Comparison of ENCODE assay signal across 8 mouse cellular contexts in genomic region chr19:32136888-32137625, GRCm38 (mm10). TPM values are rescaled to one million over a fixed set of nuclear protein-coding genes. Genes with fewer than 3 reads are reported as not detected.
DNase-seq lines count a peak whose midpoint lies in the region; ATAC-seq and TF ChIP-seq lines count a peak whose summit lies in the region.

No protein-coding gene starts in this region.

- ATAC-seq in forebrain, embryonic 12.5 days (ENCODE audit: low FRiP score) = 0 out of 2 replicates have a peak, but pooled peaks have one; percentile 41
- no peak; the same call in 1 of the 2 replicates for ATAC-seq in forebrain, embryonic 11.5 days (replicated peaks; ENCODE audit: low FRiP score)
- peak; percentile 89 for ATAC-seq in heart, embryonic 16.5 days (replicated peaks; ENCODE audit: extremely low read depth, insufficient read depth, low FRiP score)
- ATAC-seq in stomach, postnatal 0 days (ENCODE audit: low FRiP score, low TSS enrichment) = peak; percentile 85

- no peaks in the 10 kb centered on the region for H3K36me3 ChIP-seq in forebrain, embryonic 12.5 days (replicated peaks)
- H3K36me3 ChIP-seq in forebrain, embryonic 11.5 days (ENCODE audit: control insufficient read depth, insufficient read depth, low read length) = no peaks in the 10 kb centered on the region; the same call in 1 of the 2 replicates
- no peaks in the 10 kb centered on the region for H3K36me3 ChIP-seq in heart, embryonic 16.5 days (ENCODE audit: control insufficient read depth, insufficient read depth)
- peaks cover 2% of the 10 kb centered on the region for H3K36me3 ChIP-seq in stomach, postnatal 0 days (ENCODE audit: control insufficient read depth, insufficient read depth, low read length)

- H3K27ac ChIP-seq in forebrain, embryonic 12.5 days = no peak overlapping the region
- H3K27ac ChIP-seq in forebrain, embryonic 11.5 days (ENCODE audit: low read depth, low read length) = no peak overlapping the region
- H3K27ac ChIP-seq in heart, embryonic 16.5 days (ENCODE audit: low read length) = peak overlapping the region; percentile 9; the same call in 1 of the 2 replicates
- H3K27ac ChIP-seq in stomach, postnatal 0 days (replicated peaks) = no peak overlapping the region
- H3K27ac ChIP-seq in cerebellum, adult 2 months (ENCODE audit: insufficient read depth, low read length) = no peak overlapping the region

- no peak for TF ChIP-seq EP300 in stomach, postnatal 0 days (optimal IDR thresholded peaks at IDR 0.05)

- TF ChIP-seq POLR2A in cerebellum, adult 2 months (IDR thresholded peaks at IDR 0.05; ENCODE audit: borderline replicate concordance, insufficient read depth, low read length) = no peak

- no peak overlapping the region for H3K9ac ChIP-seq in forebrain, embryonic 12.5 days
- no peak overlapping the region for H3K9ac ChIP-seq in forebrain, embryonic 11.5 days (ENCODE audit: low read length)
- no peak overlapping the region for H3K9ac ChIP-seq in heart, embryonic 16.5 days (ENCODE audit: low read length)
- H3K9ac ChIP-seq in stomach, postnatal 0 days (ENCODE audit: low read length) = no peak overlapping the region

- no peaks in the 10 kb centered on the region for H3K27me3 ChIP-seq in forebrain, embryonic 12.5 days
- H3K27me3 ChIP-seq in forebrain, embryonic 11.5 days (ENCODE audit: control insufficient read depth, insufficient read depth, low read length) = no peaks in the 10 kb centered on the region
- no peaks in the 10 kb centered on the region for H3K27me3 ChIP-seq in heart, embryonic 16.5 days (ENCODE audit: control insufficient read depth, insufficient read depth, low read length)
- H3K27me3 ChIP-seq in stomach, postnatal 0 days (ENCODE audit: control insufficient read depth, insufficient read depth, low read length) = no peaks in the 10 kb centered on the region
- no peaks in the 10 kb centered on the region for H3K27me3 ChIP-seq in cerebellum, adult 2 months (ENCODE audit: control insufficient read depth, insufficient read depth, low read length)

- H3K9me3 ChIP-seq in forebrain, embryonic 12.5 days = no peaks in the 10 kb centered on the region
- H3K9me3 ChIP-seq in forebrain, embryonic 11.5 days (ENCODE audit: control insufficient read depth, low read length) = no peaks in the 10 kb centered on the region
- H3K9me3 ChIP-seq in heart, embryonic 16.5 days (replicated peaks; ENCODE audit: control insufficient read depth, low read length) = no peaks in the 10 kb centered on the region
- H3K9me3 ChIP-seq in stomach, postnatal 0 days (ENCODE audit: control insufficient read depth, low read length) = no peaks in the 10 kb centered on the region

- no peak for DNase-seq in forebrain, embryonic 11.5 days (ENCODE audit: low spot score)
- DNase-seq in lung, postnatal 4 days = peak; percentile 15 to 36
- DNase-seq in lung, postnatal 25 days (ENCODE audit: low spot score) = no peak
- DNase-seq in stomach, postnatal 0 days (ENCODE audit: low spot score) = peak; percentile 52
- no peak for DNase-seq in cerebellum, adult 2 months
- DNase-seq in natural killer cell, adult 2 months (ENCODE audit: low spot score in 2 of 2) = no peak

- H3K4me2 ChIP-seq in forebrain, embryonic 12.5 days = no peak overlapping the region
- no peak overlapping the region for H3K4me2 ChIP-seq in forebrain, embryonic 11.5 days (ENCODE audit: low read depth, low read length, severe bottlenecking)
- no peak overlapping the region for H3K4me2 ChIP-seq in heart, embryonic 16.5 days (ENCODE audit: low read depth, low read length)
- H3K4me2 ChIP-seq in stomach, postnatal 0 days (replicated peaks; ENCODE audit: low read depth) = no peak overlapping the region

- TF ChIP-seq CTCF in stomach, postnatal 0 days (IDR thresholded peaks at IDR 0.05; ENCODE audit: low read depth) = no peak
- no peak for TF ChIP-seq CTCF in cerebellum, adult 2 months (IDR thresholded peaks at IDR 0.05; ENCODE audit: borderline replicate concordance, insufficient read depth, low read depth, low read length)

- peaks cover 6% of the 10 kb centered on the region for H3K4me1 ChIP-seq in forebrain, embryonic 12.5 days
- 0 out of 2 replicates have a peak, but pooled peaks cover 4% of the 10 kb centered on the region for H3K4me1 ChIP-seq in forebrain, embryonic 11.5 days (replicated peaks; ENCODE audit: control insufficient read depth, insufficient read depth, low read length)
- peaks cover 24% of the 10 kb centered on the region for H3K4me1 ChIP-seq in heart, embryonic 16.5 days (ENCODE audit: control insufficient read depth, insufficient read depth, low read length)
- H3K4me1 ChIP-seq in stomach, postnatal 0 days (replicated peaks; ENCODE audit: control insufficient read depth, insufficient read depth) = no peaks in the 10 kb centered on the region
- no peaks in the 10 kb centered on the region for H3K4me1 ChIP-seq in cerebellum, adult 2 months (ENCODE audit: control insufficient read depth, insufficient read depth, low read length)

- 55% methylated on average over 4 of the region's 4 CpGs for WGBS in forebrain, embryonic 12.5 days
- WGBS in forebrain, embryonic 11.5 days = 53% methylated on average over 4 of the region's 4 CpGs
- WGBS in heart, embryonic 16.5 days = 36% methylated on average over 4 of the region's 4 CpGs
- WGBS in stomach, postnatal 0 days = 21% methylated on average over 4 of the region's 4 CpGs
- WGBS in cerebellum, adult 2 months = 36% methylated on average over 4 of the region's 4 CpGs

- H3K4me3 ChIP-seq in forebrain, embryonic 12.5 days (replicated peaks) = no peak overlapping the region
- no peak overlapping the region for H3K4me3 ChIP-seq in forebrain, embryonic 11.5 days (ENCODE audit: low read depth, low read length)
- H3K4me3 ChIP-seq in heart, embryonic 16.5 days (ENCODE audit: low read length) = no peak overlapping the region
- no peak overlapping the region for H3K4me3 ChIP-seq in stomach, postnatal 0 days (ENCODE audit: low read depth, low read length)
- no peak overlapping the region for H3K4me3 ChIP-seq in cerebellum, adult 2 months (replicated peaks; ENCODE audit: insufficient read depth, low read depth, low read length)

RNA-seq across cellular contexts. Expression of gene Asah2, which starts 29.0 kb away (rescaled TPM):
- 0.29 and 0.41 TPM in 2 replicates for polyA plus RNA-seq in forebrain, embryonic 12.5 days (2016; fragmentation: Nextera tagmentation; extraction: Ambion mirVana)
- 0.11 and 0.56 TPM in 2 replicates for polyA plus RNA-seq in forebrain, embryonic 11.5 days (2014; fragmentation: Nextera tagmentation; extraction: Ambion mirVana)
- 2.4 and 2.6 TPM in 2 replicates for polyA plus RNA-seq in heart, embryonic 16.5 days (2015; fragmentation: Nextera tagmentation; extraction: Ambion mirVana)
- 4.4 and 5.5 TPM in 2 replicates for polyA plus RNA-seq in stomach, postnatal 0 days (2015; fragmentation: Nextera tagmentation; extraction: Ambion mirVana)
- 12.1 and 14.5 TPM in 2 replicates for polyA plus RNA-seq in cerebellum, adult 2 months (2012; rRNA removed)

Comparison
In these comparisons a context has a peak if more than half of its experiments do, and no peak if none do; other contexts are left out.
1. DNase-seq: peak in lung, postnatal 4 days (2 of 2) and stomach, postnatal 0 days (single experiment); none in forebrain, embryonic 11.5 days (single experiment), lung, postnatal 25 days (single experiment), cerebellum, adult 2 months (0 of 2) and natural killer cell, adult 2 months (0 of 2).